Mouse (Mus musculus) fat pad, adult 2 months (tissue): ENCODE measurements around the gene Patj.
"Not testable (repeated sequence)": the region's sequence is repeated elsewhere in the genome, so short reads cannot be mapped to it uniquely, and the experiment has no call there.

Experiments used
- DNase-seq: peaks from one replicate; pipeline ENCODE4 v3.0.0-alpha.2; 2011; ENCODE audit warnings: low read depth, low spot score; ENCODE audit errors: extremely low read depth

Gene Patj

GRCm38 (mm10) chr4:98717735-98718546 is 322.4 kb downstream of the Patj start:
- DNase-seq = no peak

- DNase-seq = no peak
Measured at GRCm38 (mm10) chr4:98718547-98718917, 322.9 kb downstream of the Patj start.

DNA sequence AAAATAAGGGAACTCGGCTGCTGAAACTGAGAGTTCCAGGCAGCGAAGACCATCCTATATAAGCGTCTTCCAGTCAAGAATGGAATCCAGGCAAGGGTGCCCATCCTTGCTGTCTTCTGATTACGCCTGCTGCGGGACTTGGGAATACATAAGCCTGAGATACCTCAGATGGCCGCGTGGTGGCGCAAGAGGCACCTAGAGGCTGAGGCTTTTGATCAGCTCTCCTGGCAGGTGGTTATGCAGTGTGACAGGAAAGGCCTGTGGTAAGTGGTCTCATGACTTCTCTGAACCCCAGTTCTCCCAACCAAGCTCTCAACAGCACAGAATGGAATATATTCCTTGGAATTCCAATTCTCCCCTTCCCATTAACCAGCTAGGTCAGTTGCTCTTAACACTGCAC is 326.9 kb downstream of the Patj start:
- no peak for DNase-seq

DNA sequence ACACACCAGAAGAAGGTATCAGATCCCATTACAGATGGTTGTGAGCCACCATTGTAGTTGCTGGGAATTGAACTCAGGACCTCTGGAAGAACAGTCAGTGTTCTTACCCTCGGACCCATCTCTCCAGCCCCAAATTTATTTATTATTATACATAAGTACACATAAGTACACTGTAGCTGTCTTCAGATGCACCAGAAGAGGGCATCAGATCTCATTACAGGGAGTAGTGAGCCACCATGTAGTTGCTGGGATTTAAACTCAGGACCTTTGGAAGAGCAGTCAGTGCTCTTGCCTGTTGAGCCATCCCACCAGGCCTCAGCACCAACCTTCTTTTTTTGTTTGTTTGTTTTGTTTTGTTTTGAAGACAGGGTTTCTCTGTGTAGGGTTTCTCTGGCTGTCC is 329.1 kb downstream of the Patj start:
- not testable (repeated sequence) for DNase-seq

DNA sequence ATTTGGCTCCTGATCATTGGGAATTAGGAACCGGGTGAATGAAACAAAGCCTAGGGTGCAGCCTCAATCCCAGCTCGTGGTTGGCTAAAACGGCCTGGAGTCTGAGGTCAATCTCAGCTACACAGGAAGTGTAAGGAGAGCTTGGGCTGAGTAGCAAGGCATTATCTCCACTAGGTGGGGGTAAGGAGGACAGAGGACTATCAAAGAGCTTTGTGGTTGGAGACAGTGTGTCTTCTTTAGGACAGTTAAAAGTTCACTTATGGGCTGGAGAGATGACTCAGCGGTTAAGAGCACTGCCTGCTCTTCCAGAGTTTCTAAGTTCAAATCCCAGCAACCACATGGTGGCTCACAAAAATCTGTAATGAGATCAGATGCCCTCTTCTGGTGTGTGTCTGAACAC is 329.9 kb downstream of the Patj start:
- DNase-seq = no peak

GRCm38 (mm10) chr4:98726590-98727237 is 331.1 kb downstream of the Patj start, which contains the start of gene L1td1:
Gene L1td1, plus strand, starts transcription at chr4:98726734.
- DNase-seq = no peak

- no peak for DNase-seq
Measured at GRCm38 (mm10) chr4:98727295-98727958, 331.8 kb downstream of the Patj start.

- no peak for DNase-seq
Measured at GRCm38 (mm10) chr4:98727959-98728347, 332.4 kb downstream of the Patj start.

GRCm38 (mm10) chr4:98728716-98729115 is 333.1 kb downstream of the Patj start:
- DNase-seq = no peak

- no peak for DNase-seq
Measured at GRCm38 (mm10) chr4:98733660-98734059, 338.1 kb downstream of the Patj start.

DNA sequence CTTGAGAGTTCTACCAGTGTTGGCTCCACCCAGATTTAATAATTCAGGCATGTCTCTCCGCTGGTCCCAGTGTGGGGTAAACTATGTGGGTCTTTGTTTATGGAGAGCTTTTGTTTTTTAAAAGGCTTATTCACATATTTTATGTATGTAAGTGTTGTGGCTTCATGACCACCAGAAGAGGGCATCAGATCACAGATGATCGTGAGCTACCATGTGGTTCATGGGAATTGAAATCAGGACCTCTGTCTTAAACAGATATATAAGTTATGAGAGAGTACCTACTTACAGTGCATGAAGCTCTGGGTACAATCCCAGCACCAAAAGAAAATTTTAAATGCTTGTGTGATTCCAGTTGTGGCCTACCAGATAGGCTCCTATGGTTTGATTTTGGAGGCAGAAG is 344.2 kb downstream of the Patj start:
- DNase-seq = no peak

DNA sequence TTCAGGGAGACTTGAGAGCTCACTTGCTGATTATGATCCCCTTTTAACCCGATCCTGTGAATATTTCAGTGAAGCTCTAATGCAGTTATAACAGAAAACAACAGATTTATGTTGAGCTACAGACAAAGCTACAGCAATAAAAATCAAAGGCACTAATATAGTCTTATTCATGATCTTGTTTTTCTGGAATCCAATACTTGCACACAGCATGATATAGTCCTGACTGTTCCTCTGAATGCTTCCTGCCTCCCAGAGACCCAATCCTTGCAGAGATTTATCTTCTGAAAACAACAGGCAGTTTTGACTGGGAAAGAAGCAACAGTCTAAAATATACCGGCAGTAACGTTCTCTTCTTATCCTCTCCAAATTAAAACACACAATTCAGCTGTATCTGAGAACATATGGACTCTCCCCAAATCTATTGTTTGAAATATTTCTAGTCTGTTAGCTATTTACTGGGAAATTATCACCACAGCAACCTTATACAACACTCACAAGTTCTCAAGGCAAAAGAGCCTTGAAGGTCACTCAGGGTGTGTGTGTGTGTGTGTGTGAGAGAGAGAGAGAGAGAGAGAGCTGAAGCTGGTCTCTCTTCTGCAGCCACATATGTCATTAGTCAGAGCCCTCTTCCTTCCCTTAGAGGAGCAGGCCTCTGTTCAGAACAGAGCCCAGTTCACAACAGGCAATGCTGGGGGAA is 347.8 kb downstream of the Patj start:
- no peak for DNase-seq

- DNase-seq = no peak
Measured at GRCm38 (mm10) chr4:98743906-98744210, 348.3 kb downstream of the Patj start.

GRCm38 (mm10) chr4:98754456-98754855 is 358.9 kb downstream of the Patj start:
- DNase-seq = no peak

DNA sequence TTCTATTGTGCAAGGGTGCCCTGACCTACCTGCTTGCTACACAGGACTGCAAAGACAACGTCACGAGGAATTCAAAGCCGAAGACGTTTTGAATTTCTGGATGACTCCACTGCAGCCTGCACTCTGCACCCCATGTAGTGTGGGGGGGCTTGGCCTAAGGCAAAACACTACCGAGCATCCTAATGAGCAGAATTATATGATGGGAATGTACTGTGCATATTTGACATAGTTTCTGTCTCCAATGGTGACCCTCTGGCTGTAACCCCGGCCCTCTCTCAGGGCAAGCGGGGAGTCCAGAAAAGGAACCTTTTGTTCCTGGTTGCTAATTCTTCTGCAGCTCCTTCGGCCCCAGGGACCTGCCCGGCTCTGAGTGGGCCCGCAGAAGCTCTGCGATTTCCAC is 360.6 kb downstream of the Patj start:
- no peak for DNase-seq

GRCm38 (mm10) chr4:98758012-98758821 is 362.6 kb downstream of the Patj start:
- no peak for DNase-seq

- no peak for DNase-seq
Measured at GRCm38 (mm10) chr4:98758872-98759518, 363.4 kb downstream of the Patj start.

DNA sequence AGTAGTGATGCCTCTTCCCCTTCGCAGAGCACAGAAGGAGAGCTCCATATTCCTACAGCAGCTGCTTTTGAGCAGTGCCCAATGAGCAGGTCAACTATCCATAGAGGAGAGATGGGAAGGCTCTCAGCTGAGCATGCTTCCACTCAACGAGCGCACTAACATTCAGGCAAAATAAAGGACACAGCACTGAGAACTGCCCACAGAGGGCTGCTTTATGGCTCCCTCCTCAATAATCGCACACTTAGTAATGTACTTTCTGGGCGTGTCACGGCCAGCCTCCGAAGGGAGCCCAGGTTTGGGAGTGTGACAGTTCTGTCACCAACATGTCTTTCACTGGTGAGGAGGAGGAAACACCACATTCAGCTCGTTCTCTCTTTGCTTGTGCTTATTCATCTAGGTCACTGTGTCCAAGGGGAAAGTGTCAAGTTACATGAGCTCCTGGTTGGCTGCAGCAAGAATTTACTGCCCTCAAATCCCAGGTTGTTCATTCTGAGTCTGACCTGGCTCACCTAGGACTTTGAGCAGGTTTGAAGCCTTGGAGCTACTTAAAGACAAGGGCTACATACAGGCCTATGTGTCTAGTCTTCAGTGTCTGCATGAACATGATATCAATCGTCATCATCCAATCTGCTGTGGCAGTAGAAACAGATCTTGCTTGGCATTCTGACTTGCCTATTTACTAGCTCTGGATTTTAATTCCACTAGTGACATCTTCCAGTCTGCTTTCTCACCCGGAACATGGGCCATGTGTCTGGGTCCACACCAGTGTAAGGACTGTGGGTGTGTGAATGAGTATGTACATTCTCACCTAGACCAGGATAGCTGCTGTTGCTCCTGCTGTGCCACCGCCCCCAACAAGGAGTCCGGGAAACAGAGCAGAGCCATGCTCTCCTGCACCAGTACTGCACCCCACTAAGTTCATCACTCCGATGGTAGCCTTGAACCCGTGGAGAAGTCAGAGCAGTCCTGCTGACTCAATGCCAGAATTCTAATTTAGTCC is 371.8 kb downstream of the Patj start:
- no peak for DNase-seq
